Mouse (Mus musculus) erythroblast, embryonic 14.5 days (primary cell): ENCODE data around the gene Srp54a.

Experiments used
- GATA1 ChIP-seq: IDR thresholded peaks from 2 replicates; pipeline ENCODE4 v1.6.1; 2012; ENCODE audit warnings: low read length, inconsistent platforms, mixed read lengths
- TAL1 ChIP-seq: IDR thresholded peaks from 3 replicates; pipeline ENCODE4 v1.6.1; 2012; ENCODE audit warnings: low read length, inconsistent platforms, mixed read lengths

- TF ChIP-seq TAL1, result no peak
- TF ChIP-seq GATA1, result no peak
These were observed 21.0 kb upstream of the Srp54a start for GRCm38 (mm10) chr12:55058865-55059615.
